Mouse (Mus musculus) liver, adult 2 months (tissue): ENCODE measurements around the gene Ms4a15.

ENCODE experiments used
- CTCF ChIP-seq: fragments of 200-500 bp; IDR thresholded peaks from 2 replicates; pipeline ENCODE4 v1.5.1; 2011; ENCODE audit warnings: low read depth, low read length, control low read depth
- POLR2A ChIP-seq: fragments of 200-500 bp; IDR thresholded peaks from 2 replicates; pipeline ENCODE4 v1.6.1; 2011; ENCODE audit warnings: low read length, control low read depth; ENCODE audit not compliant: insufficient read depth; ENCODE audit errors: extremely low read depth

- TF ChIP-seq POLR2A (no peak), CTCF (no peak)
These were observed 45.8 kb downstream of the Ms4a15 start for GRCm38 (mm10) chr19:10947219-10947618.
